Mouse (Mus musculus): ENCODE measurements around the gene Wbp1l.

GRCm38 (mm10) chr19:46639053-46639452 is 40.2 kb downstream of the Wbp1l start:
- TF ChIP-seq CTCF (IDR thresholded peaks at IDR 0.05; ENCODE audit: insufficient read depth, low read depth, low read length) (no peak), POLR2A (IDR thresholded peaks at IDR 0.05; ENCODE audit: insufficient read depth, low read depth, low read length) (no peak)
